Mouse (Mus musculus) megakaryocyte, adult 5-6 weeks (primary cell): ENCODE data around the gene Frem1. TPM values are rescaled to one million over a fixed set of nuclear protein-coding genes. Genes with fewer than 3 reads are reported as not detected.

Source experiments
- ATAC-seq: 2 replicates; pipeline ENCODE4 v1.8.0; 2016; ENCODE audit warnings: mild to moderate bottlenecking, inconsistent platforms; ENCODE audit not compliant: poor library complexity, severe bottlenecking
- total RNA-seq, 2 experiments: library from RNA; stranded (forward) in 1 of 2; stranded (reverse) in 1 of 2; fragments of 153-499, 151-499 nt in 1 of 2; fragments of 221-1000, 200-1000 nt in 1 of 2; gene quantifications; 2 replicates each; pipeline versions ENCODE4 v1.2.3 to v1.2.4; 2015 to 2017

Frem1 gene
- total RNA-seq, 2 experiments from 2014 or later: not detected

DNA sequence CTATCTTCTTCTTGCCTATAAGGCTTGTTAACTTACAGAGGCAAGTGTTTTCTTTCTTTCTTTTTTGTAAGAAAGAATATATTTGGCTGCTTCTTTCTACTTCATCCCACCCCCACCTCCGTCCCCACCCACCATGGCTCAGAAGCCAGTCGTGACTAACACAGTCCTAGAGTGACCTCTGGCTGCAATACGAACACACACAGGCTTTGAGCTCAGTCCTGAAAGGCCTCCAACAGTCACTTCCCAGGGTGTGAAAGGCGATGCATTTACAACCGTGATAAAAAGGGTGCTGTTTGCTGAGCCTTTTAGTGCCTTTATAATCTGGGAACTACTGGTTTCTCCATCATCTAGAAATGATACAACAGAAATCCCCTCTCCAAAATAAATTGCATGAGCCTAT lies 117.8 kb downstream of the Frem1 start:
- no peak for ATAC-seq

- ATAC-seq: peak; percentile 87
Measured at GRCm38 (mm10) chr4:82933698-82934210, 118.4 kb downstream of the Frem1 start.

- no peak for ATAC-seq
Measured at GRCm38 (mm10) chr4:82930079-82930478, 122.1 kb downstream of the Frem1 start.

DNA sequence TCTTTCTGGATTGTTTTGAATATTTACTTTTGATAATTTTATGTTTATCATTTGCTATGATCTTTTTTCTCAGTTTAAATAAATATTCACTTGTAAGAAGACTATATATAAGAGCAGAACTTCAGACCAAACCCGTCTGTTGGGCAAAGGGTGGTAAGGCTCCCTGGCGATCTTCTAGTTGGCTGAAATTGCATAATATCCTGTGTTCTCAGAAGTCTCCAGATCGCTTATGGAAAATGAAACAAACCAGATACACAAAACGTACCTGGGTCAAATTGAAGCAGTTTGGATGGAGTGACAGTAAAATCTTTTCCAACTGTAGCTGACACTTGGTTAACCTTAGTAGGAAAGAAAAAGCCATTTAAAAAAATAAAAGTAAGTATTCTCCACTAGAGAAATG lies 130.2 kb downstream of the Frem1 start:
- 0 out of 2 replicates have a peak, but pooled peaks have one; percentile 34 for ATAC-seq

DNA sequence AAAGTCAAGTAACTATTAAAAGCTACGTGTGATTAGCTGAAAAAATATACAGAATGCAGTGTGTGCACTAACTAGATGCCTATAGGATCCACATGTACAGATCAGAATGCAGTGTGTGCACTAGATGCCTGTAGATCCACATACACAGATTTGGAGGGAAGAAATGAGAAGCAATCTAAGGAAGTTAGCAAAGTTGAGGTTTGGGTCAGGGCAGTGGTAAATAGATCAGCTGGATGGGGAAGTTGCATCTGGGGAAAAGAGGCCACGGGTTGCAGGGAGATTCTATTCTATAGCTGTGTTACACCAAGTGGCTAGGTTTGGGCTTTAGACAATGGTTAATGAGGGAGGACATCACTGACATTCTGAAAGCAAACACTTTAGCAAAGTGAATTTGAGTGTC lies 133.5 kb downstream of the Frem1 start:
- ATAC-seq: peak; percentile 86

GRCm38 (mm10) chr4:82916678-82917050 lies 135.5 kb downstream of the Frem1 start:
- no peak for ATAC-seq

DNA sequence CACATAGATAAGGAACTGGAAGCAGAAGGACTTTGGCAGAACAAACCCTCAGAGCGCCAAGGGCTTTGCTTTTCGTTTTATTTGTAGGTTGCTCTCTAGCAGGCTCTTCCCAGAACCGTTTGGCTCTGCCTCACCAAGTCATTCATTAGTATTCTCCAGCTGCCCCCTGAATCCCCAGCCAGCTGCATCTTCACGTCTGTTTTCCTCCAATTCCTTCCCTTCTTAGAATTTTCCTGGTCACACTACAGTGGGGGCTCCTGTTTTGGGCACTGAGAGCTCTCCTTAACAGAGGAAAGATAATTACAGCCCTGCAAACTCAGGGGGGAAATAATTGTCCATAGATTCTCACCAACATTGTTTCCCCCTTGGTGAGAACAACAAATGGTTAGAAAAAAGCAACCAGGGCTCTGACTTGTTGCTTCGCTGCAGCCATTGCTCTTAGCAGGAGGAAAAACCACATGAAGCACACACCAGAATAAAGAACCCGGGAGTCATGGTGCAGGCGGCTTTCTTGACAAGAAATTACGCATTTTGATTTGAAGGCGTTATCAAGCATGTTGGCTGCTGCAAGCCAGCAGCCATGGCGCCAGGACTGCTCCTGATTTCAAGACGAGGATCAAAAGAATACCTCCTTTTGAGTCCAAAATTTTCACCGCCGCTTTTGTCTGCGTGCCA lies 136.0 kb downstream of the Frem1 start:
- no peak for ATAC-seq

- ATAC-seq: no peak
Measured at GRCm38 (mm10) chr4:82915576-82915975, 136.6 kb downstream of the Frem1 start.

DNA sequence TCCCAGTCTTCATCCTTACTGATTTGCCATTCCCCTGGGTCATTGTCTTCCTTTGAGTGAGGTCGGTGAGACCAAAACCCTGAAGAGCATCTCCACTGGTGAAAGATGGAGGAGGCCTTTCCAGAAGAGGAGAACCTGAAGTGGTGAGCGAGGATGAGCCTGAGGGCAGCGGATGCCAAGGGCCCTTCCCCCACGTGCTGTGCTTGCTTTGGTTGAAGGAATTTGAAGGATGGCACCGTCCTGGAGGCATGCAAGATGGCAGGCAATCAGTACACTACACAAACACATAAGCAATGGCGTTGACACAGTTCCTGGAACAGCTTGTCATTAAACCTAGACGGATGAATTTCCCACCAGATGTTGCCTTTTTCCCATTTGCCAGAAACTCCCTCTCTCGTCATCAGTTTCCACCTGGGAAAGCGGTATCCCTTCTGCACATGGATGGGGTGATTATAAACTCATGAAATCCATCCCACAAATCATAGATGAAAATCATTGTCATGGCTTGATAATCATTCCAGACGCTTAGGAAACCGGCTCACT lies 137.5 kb downstream of the Frem1 start:
- ATAC-seq: no peak

DNA sequence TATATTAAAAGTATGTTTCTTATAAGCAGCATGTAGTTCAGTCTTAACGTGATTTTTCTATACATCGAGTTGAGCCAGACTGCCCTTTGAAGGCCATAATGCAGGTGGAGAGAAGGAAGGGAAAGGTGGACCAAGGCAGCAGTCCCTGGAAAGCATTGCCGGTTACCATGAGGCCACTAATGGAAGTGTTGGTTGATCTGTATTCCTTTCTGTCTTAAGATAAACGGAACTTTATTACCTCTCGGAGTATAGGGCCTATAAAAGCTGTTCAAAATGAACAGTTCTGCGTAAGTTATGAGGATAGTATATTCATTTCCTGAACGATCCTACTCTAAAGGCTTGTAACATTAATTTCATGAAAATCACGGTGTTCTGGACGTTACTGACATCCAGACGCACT lies 156.9 kb downstream of the Frem1 start:
- ATAC-seq: no peak

DNA sequence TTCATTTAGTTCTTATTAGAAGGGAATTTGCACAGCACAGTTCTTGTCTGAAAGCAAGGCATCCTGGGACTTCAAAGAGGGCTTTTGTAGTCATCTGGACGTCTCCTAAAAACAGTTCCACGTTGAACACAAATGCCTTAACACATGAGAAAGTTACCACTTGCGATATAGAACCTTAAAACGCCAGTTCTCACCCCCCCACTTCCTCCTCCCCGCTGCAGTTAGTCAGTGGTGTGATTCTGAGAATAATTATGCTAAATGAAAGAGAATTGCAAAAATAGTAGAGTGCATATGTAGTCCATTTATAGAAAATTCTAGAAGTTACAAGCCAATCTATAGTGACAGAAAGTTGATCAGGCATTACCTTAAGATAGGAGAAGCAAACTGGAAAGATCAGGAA lies 159.9 kb downstream of the Frem1 start:
- no peak for ATAC-seq

- no peak for ATAC-seq
Measured at GRCm38 (mm10) chr4:82891566-82891965, 160.6 kb downstream of the Frem1 start.

DNA sequence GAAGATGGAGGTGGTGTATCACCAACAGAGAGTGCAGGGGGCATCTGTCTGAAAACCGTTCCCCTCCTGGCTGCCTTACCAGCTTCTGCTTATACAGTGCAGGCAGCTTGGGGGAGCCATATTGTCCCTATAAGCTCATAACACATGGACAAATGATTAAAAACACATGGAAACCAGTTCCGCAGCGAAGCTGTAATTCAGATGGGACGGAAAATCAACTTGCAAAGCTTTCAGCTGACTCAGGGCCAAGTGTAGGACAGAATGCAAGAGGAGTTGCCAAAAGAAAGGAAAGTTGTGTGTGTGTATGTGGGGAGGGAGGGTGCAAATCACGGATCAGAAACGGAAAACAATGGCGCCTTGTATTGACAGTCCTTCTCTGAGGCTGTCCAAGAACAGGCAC lies 161.1 kb downstream of the Frem1 start:
- no peak for ATAC-seq

DNA sequence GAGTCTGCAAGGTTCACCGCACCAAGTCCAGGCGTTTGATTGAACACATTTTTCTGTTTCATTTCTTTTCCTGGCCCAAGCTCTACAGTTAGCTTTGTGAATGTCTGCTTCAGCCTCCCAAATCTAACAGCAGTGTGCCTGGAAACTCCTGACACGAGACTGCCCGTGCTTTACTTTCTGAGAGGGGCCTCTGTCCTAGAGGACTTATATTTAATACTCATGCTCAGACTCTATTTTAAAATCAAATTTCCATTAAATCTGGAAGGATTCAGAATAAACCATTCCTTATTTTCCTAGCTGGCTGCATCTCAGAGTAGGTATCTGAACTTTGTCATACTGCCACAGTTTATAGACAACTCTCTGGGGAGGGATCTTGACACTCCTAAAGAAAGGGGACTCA lies 161.6 kb downstream of the Frem1 start:
- no peak for ATAC-seq

DNA sequence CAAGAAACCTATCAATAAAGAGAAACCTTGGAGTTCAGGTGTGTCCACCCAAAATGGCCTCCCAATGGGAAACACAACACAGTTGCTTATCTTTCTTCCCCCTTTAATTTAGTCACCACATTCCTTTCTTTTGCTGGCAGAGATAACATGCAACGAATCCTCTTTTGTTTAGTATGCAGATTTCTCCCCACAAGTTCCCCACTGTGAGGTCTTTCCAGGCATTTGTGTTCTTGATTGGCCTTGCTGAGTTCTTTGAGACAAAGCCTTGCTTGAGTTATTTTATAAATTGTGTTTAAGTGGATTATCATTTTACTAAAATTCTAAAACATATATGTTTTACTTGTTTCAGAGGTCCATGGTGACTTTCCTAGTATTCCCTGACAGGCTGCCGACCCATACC lies 166.0 kb downstream of the Frem1 start:
- no peak for ATAC-seq

DNA sequence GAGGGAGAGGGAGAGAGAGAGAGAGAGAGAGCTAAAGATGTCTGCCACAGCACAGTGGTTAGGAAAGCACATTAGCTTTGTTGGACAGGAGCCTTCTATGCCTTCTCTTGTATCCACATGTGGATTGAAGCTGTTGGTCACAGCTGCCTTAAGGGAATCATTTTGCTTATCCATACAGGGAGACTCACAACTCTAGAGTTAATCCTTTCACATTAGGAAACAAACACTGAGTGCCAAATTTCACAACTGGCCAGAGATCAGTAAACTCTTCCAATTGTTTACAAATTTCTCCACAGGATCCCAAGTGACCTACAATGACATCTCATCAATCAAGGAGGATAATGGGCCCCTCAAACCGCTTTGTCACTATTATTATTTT lies 166.6 kb downstream of the Frem1 start:
- ATAC-seq: no peak

DNA sequence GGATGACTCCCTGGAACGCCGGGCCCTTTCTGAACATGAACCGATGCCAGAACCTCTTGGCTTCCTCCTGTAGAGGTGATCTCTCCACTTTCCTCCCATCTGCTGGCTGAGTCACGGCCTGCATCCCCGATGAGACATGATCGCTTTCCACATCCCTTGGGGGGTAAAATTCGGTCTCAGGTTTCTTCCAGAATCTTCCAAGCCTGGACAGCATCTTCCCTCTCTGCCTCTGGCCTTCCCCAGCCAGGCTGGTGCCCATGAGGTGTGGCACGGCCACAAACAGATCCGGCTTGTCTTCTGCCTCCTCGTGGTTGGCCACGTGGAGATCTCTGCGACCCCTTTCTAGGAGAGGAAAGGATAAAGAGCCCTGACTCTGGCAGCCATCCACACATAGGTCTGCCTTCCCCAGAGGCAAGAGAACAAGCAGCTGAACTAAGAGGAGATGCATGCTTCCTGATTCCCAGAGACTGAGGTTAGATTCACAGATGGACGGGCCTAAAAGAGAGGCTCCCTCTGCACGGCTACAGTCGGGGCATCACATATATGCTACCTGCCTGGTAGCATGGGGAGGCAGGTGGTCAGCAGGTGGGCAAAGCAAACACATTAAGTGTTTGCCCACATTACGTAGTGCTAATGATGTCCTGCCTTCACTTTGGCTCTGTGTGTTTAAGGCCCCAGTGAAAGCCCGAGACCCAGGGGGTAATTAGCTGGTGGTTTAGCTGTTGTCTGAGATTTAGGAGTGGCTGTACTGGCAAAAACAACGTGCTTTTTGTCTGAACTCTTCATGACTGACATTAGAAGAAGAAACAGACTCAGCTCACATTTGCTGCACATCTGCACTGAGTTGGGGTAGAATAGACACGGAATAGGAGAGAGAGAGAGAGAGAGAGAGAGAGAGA lies 167.3 kb downstream of the Frem1 start, which contains the start of gene Cer1:
Cer1 (minus strand) TSS at position 513 of the 899 bp plus-strand sequence.
- ATAC-seq: no peak

DNA sequence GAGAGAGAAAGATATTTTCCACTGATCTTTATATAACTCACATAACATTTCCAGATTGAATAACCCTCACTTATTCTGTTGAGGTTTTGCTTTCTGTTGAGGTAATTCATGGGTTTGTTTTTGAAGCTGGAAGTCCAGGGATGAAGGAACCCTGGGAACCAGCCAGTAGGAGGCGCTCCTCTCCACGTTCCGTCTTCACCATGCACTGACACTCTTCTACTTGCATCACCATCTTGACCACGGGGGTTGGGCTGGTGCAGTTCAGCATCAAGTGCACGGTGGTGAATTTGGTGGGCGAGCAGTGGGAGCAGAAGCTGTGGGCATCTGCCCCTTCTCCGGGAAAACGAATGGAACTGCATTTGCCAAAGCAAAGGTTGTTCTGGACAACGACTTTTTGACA lies 169.6 kb downstream of the Frem1 start:
- ATAC-seq: no peak

- no peak for ATAC-seq
Measured at GRCm38 (mm10) chr4:82881366-82881765, 170.8 kb downstream of the Frem1 start.

- ATAC-seq: no peak
Measured at GRCm38 (mm10) chr4:82880243-82880642, 171.9 kb downstream of the Frem1 start.

DNA sequence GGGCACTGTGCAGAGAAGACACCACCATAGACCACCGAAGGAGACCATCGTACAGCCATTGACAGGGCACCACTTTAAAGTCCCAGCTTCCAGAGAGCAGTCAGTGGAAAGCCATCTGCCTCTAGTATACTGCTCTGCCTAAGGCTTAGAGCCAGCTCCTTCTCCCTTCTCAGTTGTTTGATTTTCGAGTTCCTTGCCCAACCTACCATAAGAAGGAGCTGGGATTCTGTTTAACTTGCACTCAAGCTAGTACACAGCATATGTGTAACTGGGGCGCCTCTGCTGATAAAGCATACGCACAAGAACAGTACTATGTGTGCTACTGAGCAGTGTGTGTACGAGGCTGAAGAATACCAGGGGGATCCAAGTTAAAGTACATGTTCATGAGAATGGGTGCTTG lies 173.0 kb downstream of the Frem1 start:
- ATAC-seq: no peak

GRCm38 (mm10) chr4:82876656-82877055 lies 175.5 kb downstream of the Frem1 start:
- ATAC-seq: peak; percentile 83
